Mouse (Mus musculus) embryonic facial prominence, embryonic 14.5 days (tissue): ENCODE results near the gene Cln6. TPM values are rescaled to one million over a fixed set of nuclear protein-coding genes. Genes with fewer than 3 reads are reported as not detected.
"Not testable (repeated sequence)": the region's sequence is repeated elsewhere in the genome, so short reads cannot be mapped to it uniquely, and the experiment has no call there.

Experiments
- ATAC-seq: fragments of 200-750 bp; cut with Nextera tagmentation; 2 replicates; pipeline ENCODE4 v1.8.0; 2017; ENCODE audit warnings: low read depth, moderate number of reproducible peaks, moderate TSS enrichment
- DNase-seq: peaks from one replicate; pipeline ENCODE4 v3.0.0-alpha.2; 2015; ENCODE audit warnings: low spot score
- H3K27ac ChIP-seq: fragments of 300-500 bp; sonication (generic); replicated peaks from 2 replicates; pipeline ENCODE4 v1.5.1; 2014; ENCODE audit warnings: low read depth, mild to moderate bottlenecking, low read length, moderate library complexity
- H3K27me3 ChIP-seq: fragments of 300-500 bp; sonication (generic); replicated peaks from 2 replicates; pipeline ENCODE4 v1.6.1; 2014; ENCODE audit warnings: low read length; ENCODE audit not compliant: control insufficient read depth, insufficient read depth
- H3K36me3 ChIP-seq: fragments of 300-500 bp; sonication (generic); 2 replicates; pipeline ENCODE4 v1.6.1; 2014; ENCODE audit warnings: low read length, mixed read lengths; ENCODE audit not compliant: control insufficient read depth, insufficient read depth
- H3K4me1 ChIP-seq: fragments of 300-500 bp; sonication (generic); 2 replicates; pipeline ENCODE4 v1.6.1; 2014; ENCODE audit warnings: antibody characterized with exemption, low read length; ENCODE audit not compliant: control insufficient read depth, insufficient read depth
- H3K4me2 ChIP-seq: fragments of 300-500 bp; sonication (generic); 2 replicates; pipeline ENCODE4 v1.6.1; 2014; ENCODE audit warnings: low read depth, mild to moderate bottlenecking, low read length, moderate library complexity, mixed read lengths
- H3K4me3 ChIP-seq: fragments of 300-500 bp; sonication (generic); 2 replicates; pipeline ENCODE4 v1.5.1; 2014; ENCODE audit warnings: low read depth, mild to moderate bottlenecking, low read length
- H3K9ac ChIP-seq: fragments of 300-500 bp; sonication (generic); 2 replicates; pipeline ENCODE4 v1.6.1; 2014; ENCODE audit warnings: low read depth, mild to moderate bottlenecking, low read length, moderate library complexity, mixed read lengths
- H3K9me3 ChIP-seq: fragments of 300-500 bp; sonication (generic); 2 replicates; pipeline ENCODE4 v1.6.1; 2016; ENCODE audit warnings: low read length; ENCODE audit not compliant: control insufficient read depth
- WGBS: fragments of 180-500 bp; shearing (Covaris S2); extraction: QIAGEN DNeasy Blood & Tissue Kit; methylation state at CpG from one replicate; pipeline ENCODE4 v1.1.7; 2014; 5-methylcytosine and 5-hydroxymethylcytosine counted together
- polyA plus RNA-seq: library from polyadenylated mRNA; unstranded; fragments of >200 nt; fragmentation: Nextera tagmentation; extraction: Ambion mirVana; gene quantifications from 2 replicates; pipeline ENCODE4 v1.2.1, GENCODE M21; 2014

Cln6 gene
- polyA plus RNA-seq, 1 experiment from 2014 or later: 19.0 TPM

GRCm38 (mm10) chr9:62857216-62857615, 18.6 kb downstream of the Cln6 start:
- Histone ChIP-seq H3K4me3 (no peak overlapping the region), H3K4me2 (no peak overlapping the region; the same call in 1 of the 2 replicates), H3K9ac (no peak overlapping the region; the same call in 1 of the 2 replicates), H3K27me3 (no peaks in the 10 kb centered on the region), H3K27ac (peak overlapping the region; percentile 61), H3K36me3 (no peaks in the 10 kb centered on the region), H3K9me3 (no peaks in the 10 kb centered on the region), H3K4me1 (peaks cover 24% of the 10 kb centered on the region)
- DNase-seq (no peak), ATAC-seq (no peak)
- 61% methylated on average over 8 of the region's 9 CpGs for WGBS

GRCm38 (mm10) chr9:62857719-62858261, 19.2 kb downstream of the Cln6 start, which contains the start of gene Calml4:
Gene Calml4 (plus strand): TSS chr9:62858080.
- Histone ChIP-seq H3K9ac (peak within 1 kb of the TSS; percentile 36), H3K9me3 (no peaks in the 10 kb centered on the region), H3K4me2 (peak within 1 kb of the TSS; percentile 39), H3K4me3 (0 out of 2 replicates have a peak within 1 kb of the TSS, but pooled peaks have one; percentile 0), H3K27me3 (no peaks in the 10 kb centered on the region), H3K27ac (peak within 1 kb of the TSS; percentile 61), H3K36me3 (no peaks in the 10 kb centered on the region), H3K4me1 (peaks cover 24% of the 10 kb centered on the region)
- WGBS: 36% methylated on average over 18 of the region's 20 CpGs
- DNase-seq (peak; percentile 92), ATAC-seq (peak; percentile 90)

- DNase-seq: no peak
- Histone ChIP-seq H3K4me3 (0 out of 2 replicates have a peak overlapping the region, but pooled peaks have one; percentile 0), H3K9ac (peak overlapping the region; percentile 19)
These were observed 19.9 kb downstream of the Cln6 start for GRCm38 (mm10) chr9:62858266-62859019.

GRCm38 (mm10) chr9:62860102-62860501, 21.5 kb downstream of the Cln6 start:
- H3K27ac ChIP-seq, DNase-seq, ATAC-seq, H3K4me2 ChIP-seq, H3K36me3 ChIP-seq, H3K9ac ChIP-seq, H3K27me3 ChIP-seq, H3K4me3 ChIP-seq, H3K9me3 ChIP-seq: not testable (repeated sequence)
- WGBS: 59% methylated on average over 6 of the region's 7 CpGs
- peaks cover 21% of the 10 kb centered on the region for H3K4me1 ChIP-seq

More at GRCm38 (mm10) chr9:62858266-62859019, 19.9 kb downstream of the Cln6 start:
- Histone ChIP-seq H3K27ac (peak overlapping the region; percentile 61), H3K9me3 (no peaks in the 10 kb centered on the region), H3K36me3 (no peaks in the 10 kb centered on the region), H3K27me3 (no peaks in the 10 kb centered on the region), H3K4me1 (peaks cover 24% of the 10 kb centered on the region), H3K4me2 (peak overlapping the region; percentile 39)
- 42% methylated on average over 8 of the region's 8 CpGs for WGBS
- peak; percentile 33 for ATAC-seq

GRCm38 (mm10) chr9:62860866-62861265, 22.3 kb downstream of the Cln6 start:
- Histone ChIP-seq H3K27me3 (no peaks in the 10 kb centered on the region), H3K4me2 (no peak overlapping the region), H3K27ac (no peak overlapping the region), H3K9me3 (no peaks in the 10 kb centered on the region), H3K9ac (no peak overlapping the region), H3K36me3 (no peaks in the 10 kb centered on the region), H3K4me3 (no peak overlapping the region), H3K4me1 (peaks cover 21% of the 10 kb centered on the region)
- peak; percentile 23 for DNase-seq
- ATAC-seq: no peak
- 66% methylated on average over 4 of the region's 4 CpGs for WGBS

GRCm38 (mm10) chr9:62869236-62869635, 30.7 kb downstream of the Cln6 start:
- H3K4me2 ChIP-seq, H3K27me3 ChIP-seq, H3K4me3 ChIP-seq, H3K4me1 ChIP-seq, DNase-seq, H3K36me3 ChIP-seq, H3K9me3 ChIP-seq, H3K27ac ChIP-seq, ATAC-seq, H3K9ac ChIP-seq: not testable (repeated sequence)
- WGBS: 92% methylated on average over 4 of the region's 4 CpGs

GRCm38 (mm10) chr9:62870728-62871127, 32.1 kb downstream of the Cln6 start:
- ATAC-seq (no peak), DNase-seq (no peak)

GRCm38 (mm10) chr9:62876966-62877616, 38.5 kb downstream of the Cln6 start:
- Histone ChIP-seq H3K9me3 (no peaks in the 10 kb centered on the region), H3K9ac (no peak overlapping the region), H3K4me1 (peaks cover 4% of the 10 kb centered on the region), H3K27ac (no peak overlapping the region), H3K27me3 (no peaks in the 10 kb centered on the region), H3K36me3 (peaks cover 19% of the 10 kb centered on the region), H3K4me3 (no peak overlapping the region), H3K4me2 (no peak overlapping the region)
- no peak for DNase-seq
- WGBS: 72% methylated on average over 7 of the region's 7 CpGs
- no peak for ATAC-seq

More at GRCm38 (mm10) chr9:62870728-62871127, 32.1 kb downstream of the Cln6 start:
- peaks cover 4% of the 10 kb centered on the region for H3K4me1 ChIP-seq
- no peaks in the 10 kb centered on the region for H3K9me3 ChIP-seq
- H3K4me3 ChIP-seq: no peak overlapping the region
- H3K9ac ChIP-seq: no peak overlapping the region
- H3K27ac ChIP-seq: no peak overlapping the region
- H3K36me3 ChIP-seq: no peaks in the 10 kb centered on the region
- H3K4me2 ChIP-seq: no peak overlapping the region
- H3K27me3 ChIP-seq: no peaks in the 10 kb centered on the region
